14 mouse cellular contexts compared by ENCODE assay signal in genomic region chr15:12614011-12614410, GRCm38 (mm10).
DNase-seq lines count a peak whose midpoint lies in the region; TF ChIP-seq lines count a peak whose summit lies in the region.
"Had no signal": no experiment of that assay in that cellular context is flagged by ENCODE, and none has a peak within 500 bp of the region (broad histone marks: within the 10 kb centered on the region; RNA-seq: fewer than 3 reads in every experiment).

No protein-coding gene starts in this region.

- intact Hi-C loops in heart, adult 2 months (cut with DNase I): no loop called here
- intact Hi-C loops in left cerebral cortex, postnatal 14 days (cut with DNase I): loop anchor here (5.0 kb wide), 1 partner anchor 123 kb away; the partner anchor contains the start of gene Pdzd2
- intact Hi-C loops in left cerebral cortex, postnatal 4 days (cut with DNase I): no loop called here

- no peak overlapping the region for H3K4me3 ChIP-seq in heart, adult 2 months
- H3K4me3 ChIP-seq: liver, embryonic 12.5 days; midbrain, embryonic 13.5 days had no signal

- DNase-seq in cerebellum, postnatal 10 days: peak; percentile 10 to 12
- DNase-seq in cerebellum, adult 8-10 months: no peak
- DNase-seq in heart, adult 18-20 months: peak; percentile 25 to 45
- no peak for DNase-seq in heart, adult 2 months
- DNase-seq in left cerebral cortex, postnatal 14 days (ENCODE audit: low spot score in 2 of 2): peak; percentile 39 to 50
- DNase-seq in left cerebral cortex, postnatal 4 days: no peak
- peak; percentile 31 for DNase-seq in fibroblast of lung, adult 2 months (ENCODE audit: low read depth)
- no peak for DNase-seq in adrenal gland, postnatal 4 days (ENCODE audit: low spot score in 2 of 2)
- DNase-seq: cerebellum, adult 9-11 months; kidney, adult 8-10 months; lung, postnatal 4 days had no signal

- no peak overlapping the region for H3K27ac ChIP-seq in heart, adult 2 months
- H3K27ac ChIP-seq: liver, embryonic 12.5 days; midbrain, embryonic 13.5 days; stomach, postnatal 0 days had no signal

- H3K79me2 ChIP-seq in heart, adult 2 months (replicated peaks; ENCODE audit: control insufficient read depth, insufficient read depth, low read length): no peaks in the 10 kb centered on the region

- H3K9ac ChIP-seq in heart, adult 2 months (ENCODE audit: low read depth, low read length): no peak overlapping the region
- H3K9ac ChIP-seq: liver, embryonic 12.5 days; midbrain, embryonic 13.5 days had no signal

- H3K4me1 ChIP-seq in heart, adult 2 months (ENCODE audit: control insufficient read depth, insufficient read depth, low read length): peaks cover 8% of the 10 kb centered on the region
- H3K4me1 ChIP-seq: liver, embryonic 12.5 days had no signal

- TF ChIP-seq POLR2A in heart, adult 2 months (IDR thresholded peaks at IDR 0.05; ENCODE audit: insufficient read depth, low read depth, low read length): no peak

- peaks cover 2% of the 10 kb centered on the region; the same call in 1 of the 2 replicates for H3K36me3 ChIP-seq in heart, adult 2 months (ENCODE audit: control insufficient read depth, insufficient read depth, low read length)
- H3K36me3 ChIP-seq: liver, embryonic 12.5 days; midbrain, embryonic 13.5 days had no signal

- no peak for TF ChIP-seq EP300 in heart, adult 2 months (IDR thresholded peaks at IDR 0.05; ENCODE audit: insufficient read depth, low read depth, low read length)

- 48% methylated on average over 9 of the region's 9 CpGs for WGBS in heart, adult 2 months

- H3K27me3 ChIP-seq in heart, adult 2 months (ENCODE audit: control insufficient read depth, insufficient read depth, low read length): no peaks in the 10 kb centered on the region
- H3K27me3 ChIP-seq: liver, embryonic 12.5 days; midbrain, embryonic 13.5 days had no signal

- TF ChIP-seq CTCF in heart, adult 2 months (IDR thresholded peaks at IDR 0.05): no peak

Comparison
In these comparisons a context has a peak if more than half of its experiments do, and no peak if none do; other contexts are left out.
1. DNase-seq: peak in cerebellum, postnatal 10 days (2 of 2), heart, adult 18-20 months (2 of 2), left cerebral cortex, postnatal 14 days (2 of 2) and fibroblast of lung, adult 2 months (single experiment); none in cerebellum, adult 8-10 months (single experiment), heart, adult 2 months (0 of 2), left cerebral cortex, postnatal 4 days (single experiment) and adrenal gland, postnatal 4 days (0 of 2).